Comparison of ENCODE assay signal across 15 mouse cellular contexts in genomic region chr6:87809144-87809543, GRCm38 (mm10). TPM values are rescaled to one million over a fixed set of nuclear protein-coding genes. Genes with fewer than 3 reads are reported as not detected.
DNase-seq lines count a peak whose midpoint lies in the region; ATAC-seq and TF ChIP-seq lines count a peak whose summit lies in the region.
"Had no signal": no experiment of that assay in that cellular context is flagged by ENCODE, and none has a peak within 500 bp of the region (broad histone marks: within the 10 kb centered on the region; RNA-seq: fewer than 3 reads in every experiment).

No protein-coding gene starts in this region.

- no peak overlapping the region for H3K9ac ChIP-seq in kidney, embryonic 15.5 days
- H3K9ac ChIP-seq in kidney, embryonic 14.5 days (ENCODE audit: low read depth, low read length) = no peak overlapping the region
- peak overlapping the region; percentile 82 for H3K9ac ChIP-seq in liver, embryonic 11.5 days (ENCODE audit: low read depth, low read length)
- H3K9ac ChIP-seq: embryonic facial prominence, embryonic 12.5 days; forebrain, embryonic 15.5 days; limb, embryonic 12.5 days; neural tube, embryonic 12.5 days had no signal

- TF ChIP-seq CTCF in bone marrow, adult 2 months (IDR thresholded peaks at IDR 0.05; ENCODE audit: control insufficient read depth, insufficient read depth, low read length) = no peak; the same call in 1 of the 2 replicates

- ATAC-seq in kidney, embryonic 15.5 days (replicated peaks; ENCODE audit: low FRiP score) = no peak
- ATAC-seq in kidney, embryonic 14.5 days (ENCODE audit: low FRiP score, low TSS enrichment) = no peak
- no peak for ATAC-seq in liver, embryonic 11.5 days (replicated peaks; ENCODE audit: low FRiP score)
- ATAC-seq: forebrain, embryonic 15.5 days had no signal

- peak overlapping the region; percentile 94; the same call in 1 of the 2 replicates for H3K4me2 ChIP-seq in kidney, embryonic 15.5 days
- H3K4me2 ChIP-seq in kidney, embryonic 14.5 days (replicated peaks; ENCODE audit: low read depth, low read length) = no peak overlapping the region
- H3K4me2 ChIP-seq in liver, embryonic 11.5 days = peak overlapping the region; percentile 74
- H3K4me2 ChIP-seq: embryonic facial prominence, embryonic 12.5 days; forebrain, embryonic 15.5 days; limb, embryonic 12.5 days; neural tube, embryonic 12.5 days had no signal

- H3K27ac ChIP-seq in kidney, embryonic 15.5 days = no peak overlapping the region
- no peak overlapping the region for H3K27ac ChIP-seq in kidney, embryonic 14.5 days (ENCODE audit: low read depth, low read length)
- H3K27ac ChIP-seq in bone marrow, adult 2 months (ENCODE audit: control insufficient read depth, insufficient read depth, low read depth, low read length, poor library complexity) = peak overlapping the region; percentile 82
- H3K27ac ChIP-seq in liver, embryonic 11.5 days (ENCODE audit: low read depth, low read length) = peak overlapping the region; percentile 89
- H3K27ac ChIP-seq: embryonic facial prominence, embryonic 12.5 days; forebrain, embryonic 15.5 days; hindbrain, embryonic 10.5 days; limb, embryonic 12.5 days; neural tube, embryonic 12.5 days had no signal

- 90% methylated on average over 2 of the region's 2 CpGs for WGBS in kidney, embryonic 15.5 days
- 90% methylated on average over 2 of the region's 2 CpGs for WGBS in kidney, embryonic 14.5 days
- 32% methylated on average over 2 of the region's 2 CpGs for WGBS in bone marrow, adult 2 months
- 68% methylated on average over 2 of the region's 2 CpGs for WGBS in liver, embryonic 11.5 days

- H3K4me1 ChIP-seq in kidney, embryonic 15.5 days = peaks cover 39% of the 10 kb centered on the region
- peaks cover 17% of the 10 kb centered on the region for H3K4me1 ChIP-seq in kidney, embryonic 14.5 days (ENCODE audit: control insufficient read depth, insufficient read depth, low read length)
- H3K4me1 ChIP-seq in bone marrow, adult 2 months (ENCODE audit: control insufficient read depth, insufficient read depth, low read length) = peaks cover 13% of the 10 kb centered on the region; the same call in 1 of the 2 replicates
- peaks cover 43% of the 10 kb centered on the region for H3K4me1 ChIP-seq in liver, embryonic 11.5 days (replicated peaks; ENCODE audit: control insufficient read depth, insufficient read depth, low read length)

- H3K27me3 ChIP-seq in kidney, embryonic 15.5 days = no peaks in the 10 kb centered on the region
- H3K27me3 ChIP-seq in kidney, embryonic 14.5 days (ENCODE audit: control insufficient read depth, insufficient read depth, low read length) = no peaks in the 10 kb centered on the region
- H3K27me3 ChIP-seq in liver, embryonic 11.5 days (replicated peaks; ENCODE audit: control insufficient read depth, insufficient read depth, low read length) = no peaks in the 10 kb centered on the region
- H3K27me3 ChIP-seq: embryonic facial prominence, embryonic 12.5 days; forebrain, embryonic 15.5 days; limb, embryonic 12.5 days; neural tube, embryonic 12.5 days had no signal

- H3K9me3 ChIP-seq in kidney, embryonic 15.5 days (replicated peaks) = no peaks in the 10 kb centered on the region
- H3K9me3 ChIP-seq in kidney, embryonic 14.5 days (ENCODE audit: control insufficient read depth, low read length) = no peaks in the 10 kb centered on the region
- no peaks in the 10 kb centered on the region for H3K9me3 ChIP-seq in liver, embryonic 11.5 days (ENCODE audit: control insufficient read depth, low read length)
- H3K9me3 ChIP-seq: embryonic facial prominence, embryonic 12.5 days; forebrain, embryonic 15.5 days; hindbrain, embryonic 10.5 days; limb, embryonic 12.5 days; neural tube, embryonic 12.5 days had no signal

- no peak for TF ChIP-seq POLR2A in bone marrow, adult 2 months (IDR thresholded peaks at IDR 0.05; ENCODE audit: borderline replicate concordance, control insufficient read depth, low read depth, low read length)

- no peak overlapping the region for H3K4me3 ChIP-seq in kidney, embryonic 15.5 days (replicated peaks)
- H3K4me3 ChIP-seq in kidney, embryonic 14.5 days (ENCODE audit: low read length) = no peak overlapping the region
- H3K4me3 ChIP-seq in bone marrow, adult 2 months (replicated peaks; ENCODE audit: control insufficient read depth, low read depth, low read length) = peak overlapping the region; percentile 91
- peak overlapping the region; percentile 78 for H3K4me3 ChIP-seq in liver, embryonic 11.5 days (ENCODE audit: low read depth, low read length)
- H3K4me3 ChIP-seq: embryonic facial prominence, embryonic 12.5 days; forebrain, embryonic 15.5 days; limb, embryonic 12.5 days; neural tube, embryonic 12.5 days had no signal

- DNase-seq in liver, embryonic 11.5 days (ENCODE audit: low spot score) = no peak
- peak; percentile 20 for DNase-seq in naive thymus-derived CD4-positive, alpha-beta T cell, adult 2 months (ENCODE audit: low read depth)
- DNase-seq in embryo, embryonic 10.5 days (ENCODE audit: low spot score) = no peak
- DNase-seq in cerebellum, postnatal 10 days = no peak
- DNase-seq: adrenal gland, postnatal 14 days; gastrocnemius, postnatal 25 days; right cerebral cortex, adult 18-20 months had no signal

- no peaks in the 10 kb centered on the region; the same call in 1 of the 2 replicates for H3K36me3 ChIP-seq in kidney, embryonic 15.5 days
- no peaks in the 10 kb centered on the region for H3K36me3 ChIP-seq in kidney, embryonic 14.5 days (ENCODE audit: control insufficient read depth, insufficient read depth, low read length)
- H3K36me3 ChIP-seq in liver, embryonic 11.5 days (ENCODE audit: control insufficient read depth, insufficient read depth, low read length) = peaks cover 2% of the 10 kb centered on the region; the same call in 1 of the 2 replicates

RNA-seq across cellular contexts. Expression of gene Rab43, which starts 2.8 kb away (rescaled TPM):
- polyA plus RNA-seq in kidney, embryonic 15.5 days (2015; fragmentation: Nextera tagmentation; extraction: Ambion mirVana) = 12.6 and 12.7 TPM in 2 replicates
- 8.1 and 9.9 TPM in 2 replicates for polyA plus RNA-seq in kidney, embryonic 14.5 days (2014; fragmentation: Nextera tagmentation; extraction: Ambion mirVana)
- 31.2 and 44.9 TPM in 2 replicates for polyA plus RNA-seq in bone marrow, adult 2 months (2011; ENCODE audit: insufficient read depth, insufficient read length, low replicate concordance, missing spikeins)
- 20.4 and 21.4 TPM in 2 replicates for polyA plus RNA-seq in liver, embryonic 11.5 days (2014; fragmentation: Nextera tagmentation; extraction: Ambion mirVana)

RNA-seq across cellular contexts. Expression of gene Gm45140, which starts 26.5 kb away (rescaled TPM):
- polyA plus RNA-seq in kidney, embryonic 15.5 days (2015; fragmentation: Nextera tagmentation; extraction: Ambion mirVana) = 2.3 and 3.9 TPM in 2 replicates
- 3.4 and 5.4 TPM in 2 replicates for polyA plus RNA-seq in kidney, embryonic 14.5 days (2014; fragmentation: Nextera tagmentation; extraction: Ambion mirVana)
- polyA plus RNA-seq in bone marrow, adult 2 months (2011; ENCODE audit: insufficient read depth, insufficient read length, low replicate concordance, missing spikeins) = 7.3 and 18.0 TPM in 2 replicates
- polyA plus RNA-seq in liver, embryonic 11.5 days (2014; fragmentation: Nextera tagmentation; extraction: Ambion mirVana) = 5.6 and 7.8 TPM in 2 replicates

RNA-seq across cellular contexts. Expression of gene Isy1, which starts 29.5 kb away (rescaled TPM):
- polyA plus RNA-seq in kidney, embryonic 15.5 days (2015; fragmentation: Nextera tagmentation; extraction: Ambion mirVana) = 57.3 and 62.9 TPM in 2 replicates
- polyA plus RNA-seq in kidney, embryonic 14.5 days (2014; fragmentation: Nextera tagmentation; extraction: Ambion mirVana) = 61.5 and 63.5 TPM in 2 replicates
- 21.9 and 34.4 TPM in 2 replicates for polyA plus RNA-seq in bone marrow, adult 2 months (2011; ENCODE audit: insufficient read depth, insufficient read length, low replicate concordance, missing spikeins)
- 84.8 and 89.0 TPM in 2 replicates for polyA plus RNA-seq in liver, embryonic 11.5 days (2014; fragmentation: Nextera tagmentation; extraction: Ambion mirVana)

RNA-seq across cellular contexts. Expression of gene Gp9, which starts 31.3 kb away (rescaled TPM):
- polyA plus RNA-seq in kidney, embryonic 15.5 days (2015; fragmentation: Nextera tagmentation; extraction: Ambion mirVana) = 1.9 and 2.0 TPM in 2 replicates
- 1.7 and 2.5 TPM in 2 replicates for polyA plus RNA-seq in kidney, embryonic 14.5 days (2014; fragmentation: Nextera tagmentation; extraction: Ambion mirVana)
- polyA plus RNA-seq in bone marrow, adult 2 months (2011; ENCODE audit: insufficient read depth, insufficient read length, low replicate concordance, missing spikeins) = 49.0 and 59.4 TPM in 2 replicates
- 37.2 and 37.3 TPM in 2 replicates for polyA plus RNA-seq in liver, embryonic 11.5 days (2014; fragmentation: Nextera tagmentation; extraction: Ambion mirVana)

RNA-seq across cellular contexts. Expression of gene Cnbp, which starts 41.8 kb away (rescaled TPM):
- polyA plus RNA-seq in kidney, embryonic 15.5 days (2015; fragmentation: Nextera tagmentation; extraction: Ambion mirVana) = 1,107 and 1,171 TPM in 2 replicates
- polyA plus RNA-seq in kidney, embryonic 14.5 days (2014; fragmentation: Nextera tagmentation; extraction: Ambion mirVana) = 1,222 and 1,346 TPM in 2 replicates
- polyA plus RNA-seq in bone marrow, adult 2 months (2011; ENCODE audit: insufficient read depth, insufficient read length, low replicate concordance, missing spikeins) = 180 and 237 TPM in 2 replicates
- 1,371 and 1,468 TPM in 2 replicates for polyA plus RNA-seq in liver, embryonic 11.5 days (2014; fragmentation: Nextera tagmentation; extraction: Ambion mirVana)

Comparison
In these comparisons a context has a peak if more than half of its experiments do, and no peak if none do; other contexts are left out.
1. H3K27ac ChIP-seq: peak in bone marrow, adult 2 months (single experiment) and liver, embryonic 11.5 days (single experiment); none in kidney, embryonic 15.5 days (single experiment) and kidney, embryonic 14.5 days (single experiment).
2. H3K4me3 ChIP-seq: peak in bone marrow, adult 2 months (single experiment) and liver, embryonic 11.5 days (single experiment); none in kidney, embryonic 15.5 days (single experiment) and kidney, embryonic 14.5 days (single experiment).